Mouse (Mus musculus): ENCODE measurements around the gene Ndc80.
A peak's percentile ranks its signal among the peaks of the same experiment; 100 is the strongest.

The Ndc80 gene

GRCm38 (mm10) chr17:71486231-71486851 lies 40.3 kb downstream of the Ndc80 start:
- Histone ChIP-seq H3K9me3 (ENCODE audit: low read length) (no peaks in the 10 kb centered on the region), H3K36me3 (ENCODE audit: insufficient read depth, low read length) (no peaks in the 10 kb centered on the region), H3K27me3 (ENCODE audit: insufficient read depth, low read length) (no peaks in the 10 kb centered on the region), H3K4me3 (replicated peaks; ENCODE audit: low read length) (0 out of 2 replicates have a peak overlapping the region, but pooled peaks have one; percentile 17), H3K4me1 (replicated peaks; ENCODE audit: low read depth, low read length) (peaks cover 34% of the 10 kb centered on the region)
- TF ChIP-seq POU5F1 (IDR thresholded peaks at IDR 0.05; ENCODE audit: borderline replicate concordance, low read length) (no peak), CTCF (conservative IDR thresholded peaks at IDR 0.05; ENCODE audit: low read length) (no peak), NANOG (IDR thresholded peaks at IDR 0.05; ENCODE audit: borderline replicate concordance, low read length) (no peak)

GRCm38 (mm10) chr17:71485791-71486230 lies 40.8 kb downstream of the Ndc80 start:
- no peak overlapping the region for H3K4me3 ChIP-seq (replicated peaks; ENCODE audit: low read length)
- TF ChIP-seq NANOG (IDR thresholded peaks at IDR 0.05; ENCODE audit: borderline replicate concordance, low read length) (no peak), POU5F1 (IDR thresholded peaks at IDR 0.05; ENCODE audit: borderline replicate concordance, low read length) (no peak), CTCF (conservative IDR thresholded peaks at IDR 0.05; ENCODE audit: low read length) (no peak)
- peaks cover 39% of the 10 kb centered on the region for H3K4me1 ChIP-seq (replicated peaks; ENCODE audit: low read depth, low read length)
- no peaks in the 10 kb centered on the region for H3K27me3 ChIP-seq (ENCODE audit: insufficient read depth, low read length)
- no peaks in the 10 kb centered on the region for H3K36me3 ChIP-seq (ENCODE audit: insufficient read depth, low read length)
- H3K9me3 ChIP-seq (ENCODE audit: low read length): no peaks in the 10 kb centered on the region

GRCm38 (mm10) chr17:71484711-71485110 lies 41.9 kb downstream of the Ndc80 start:
- TF ChIP-seq POU5F1 (IDR thresholded peaks at IDR 0.05; ENCODE audit: borderline replicate concordance, low read length) (no peak), CTCF (conservative IDR thresholded peaks at IDR 0.05; ENCODE audit: low read length) (no peak), NANOG (IDR thresholded peaks at IDR 0.05; ENCODE audit: borderline replicate concordance, low read length) (no peak)

GRCm38 (mm10) chr17:71483418-71484060 lies 43.1 kb downstream of the Ndc80 start:
- Histone ChIP-seq H3K36me3 (ENCODE audit: insufficient read depth, low read length) (no peaks in the 10 kb centered on the region), H3K9me3 (ENCODE audit: low read length) (no peaks in the 10 kb centered on the region), H3K27me3 (ENCODE audit: insufficient read depth, low read length) (no peaks in the 10 kb centered on the region), H3K4me1 (replicated peaks; ENCODE audit: low read depth, low read length) (peaks cover 62% of the 10 kb centered on the region), H3K4me3 (replicated peaks; ENCODE audit: low read length) (no peak overlapping the region)
- TF ChIP-seq POU5F1 (IDR thresholded peaks at IDR 0.05; ENCODE audit: borderline replicate concordance, low read length) (no peak), NANOG (IDR thresholded peaks at IDR 0.05; ENCODE audit: borderline replicate concordance, low read length) (no peak), CTCF (conservative IDR thresholded peaks at IDR 0.05; ENCODE audit: low read length) (no peak)

More at GRCm38 (mm10) chr17:71484711-71485110, 41.9 kb downstream of the Ndc80 start:
- no peak overlapping the region for H3K4me3 ChIP-seq (replicated peaks; ENCODE audit: low read length)
- H3K4me1 ChIP-seq (replicated peaks; ENCODE audit: low read depth, low read length): peaks cover 50% of the 10 kb centered on the region
- no peaks in the 10 kb centered on the region for H3K36me3 ChIP-seq (ENCODE audit: insufficient read depth, low read length)
- H3K9me3 ChIP-seq (ENCODE audit: low read length): no peaks in the 10 kb centered on the region
- H3K27me3 ChIP-seq (ENCODE audit: insufficient read depth, low read length): no peaks in the 10 kb centered on the region

GRCm38 (mm10) chr17:71479381-71479901 lies 47.2 kb downstream of the Ndc80 start:
- Histone ChIP-seq H3K4me1 (replicated peaks; ENCODE audit: low read depth, low read length) (peaks cover 42% of the 10 kb centered on the region), H3K27me3 (ENCODE audit: insufficient read depth, low read length) (peaks cover 8% of the 10 kb centered on the region), H3K4me3 (replicated peaks; ENCODE audit: low read length) (no peak overlapping the region), H3K36me3 (ENCODE audit: insufficient read depth, low read length) (no peaks in the 10 kb centered on the region), H3K9me3 (ENCODE audit: low read length) (no peaks in the 10 kb centered on the region)
- TF ChIP-seq NANOG (IDR thresholded peaks at IDR 0.05; ENCODE audit: borderline replicate concordance, low read length): no peak
- no peak for TF ChIP-seq CTCF (conservative IDR thresholded peaks at IDR 0.05; ENCODE audit: low read length)
- TF ChIP-seq POU5F1 (IDR thresholded peaks at IDR 0.05; ENCODE audit: borderline replicate concordance, low read length): no peak

- TF ChIP-seq CTCF (conservative IDR thresholded peaks at IDR 0.05; ENCODE audit: low read length) (no peak), POU5F1 (IDR thresholded peaks at IDR 0.05; ENCODE audit: borderline replicate concordance, low read length) (no peak), NANOG (IDR thresholded peaks at IDR 0.05; ENCODE audit: borderline replicate concordance, low read length) (no peak)
Measured at GRCm38 (mm10) chr17:71477481-71477880, 49.2 kb downstream of the Ndc80 start.

GRCm38 (mm10) chr17:71476346-71477020 lies 50.2 kb downstream of the Ndc80 start:
- TF ChIP-seq CTCF (conservative IDR thresholded peaks at IDR 0.05; ENCODE audit: low read length) (no peak), POU5F1 (IDR thresholded peaks at IDR 0.05; ENCODE audit: borderline replicate concordance, low read length) (no peak), NANOG (IDR thresholded peaks at IDR 0.05; ENCODE audit: borderline replicate concordance, low read length) (no peak)
- H3K27me3 ChIP-seq (ENCODE audit: insufficient read depth, low read length): peaks cover 15% of the 10 kb centered on the region
- peaks cover 58% of the 10 kb centered on the region for H3K4me1 ChIP-seq (replicated peaks; ENCODE audit: low read depth, low read length)
- H3K9me3 ChIP-seq (ENCODE audit: low read length): no peaks in the 10 kb centered on the region
- no peak overlapping the region for H3K4me3 ChIP-seq (replicated peaks; ENCODE audit: low read length)
- peaks cover 3% of the 10 kb centered on the region; the same call in 1 of the 2 replicates for H3K36me3 ChIP-seq (ENCODE audit: insufficient read depth, low read length)

More at GRCm38 (mm10) chr17:71477481-71477880, 49.2 kb downstream of the Ndc80 start:
- Histone ChIP-seq H3K27me3 (ENCODE audit: insufficient read depth, low read length) (peaks cover 15% of the 10 kb centered on the region), H3K36me3 (ENCODE audit: insufficient read depth, low read length) (peaks cover 1% of the 10 kb centered on the region; the same call in 1 of the 2 replicates), H3K9me3 (ENCODE audit: low read length) (no peaks in the 10 kb centered on the region), H3K4me3 (replicated peaks; ENCODE audit: low read length) (no peak overlapping the region), H3K4me1 (replicated peaks; ENCODE audit: low read depth, low read length) (peaks cover 56% of the 10 kb centered on the region)

- Histone ChIP-seq H3K4me1 (replicated peaks; ENCODE audit: low read depth, low read length) (peaks cover 51% of the 10 kb centered on the region), H3K27me3 (ENCODE audit: insufficient read depth, low read length) (peaks cover 15% of the 10 kb centered on the region), H3K9me3 (ENCODE audit: low read length) (no peaks in the 10 kb centered on the region), H3K36me3 (ENCODE audit: insufficient read depth, low read length) (peaks cover 3% of the 10 kb centered on the region; the same call in 1 of the 2 replicates), H3K4me3 (replicated peaks; ENCODE audit: low read length) (peak overlapping the region; percentile 95)
- TF ChIP-seq POU5F1 (IDR thresholded peaks at IDR 0.05; ENCODE audit: borderline replicate concordance, low read length) (no peak), NANOG (IDR thresholded peaks at IDR 0.05; ENCODE audit: borderline replicate concordance, low read length) (no peak), CTCF (conservative IDR thresholded peaks at IDR 0.05; ENCODE audit: low read length) (no peak)
Measured at GRCm38 (mm10) chr17:71475705-71476089, 51.0 kb downstream of the Ndc80 start.
